Mouse (Mus musculus): ENCODE results near the gene Steap3. TPM values are rescaled to one million over a fixed set of nuclear protein-coding genes. Genes with fewer than 3 reads are reported as not detected.

The Steap3 gene
- total and polyA plus RNA-seq, 2 experiments from 2014 or later: 3.7 to 5.9 TPM

DNA sequence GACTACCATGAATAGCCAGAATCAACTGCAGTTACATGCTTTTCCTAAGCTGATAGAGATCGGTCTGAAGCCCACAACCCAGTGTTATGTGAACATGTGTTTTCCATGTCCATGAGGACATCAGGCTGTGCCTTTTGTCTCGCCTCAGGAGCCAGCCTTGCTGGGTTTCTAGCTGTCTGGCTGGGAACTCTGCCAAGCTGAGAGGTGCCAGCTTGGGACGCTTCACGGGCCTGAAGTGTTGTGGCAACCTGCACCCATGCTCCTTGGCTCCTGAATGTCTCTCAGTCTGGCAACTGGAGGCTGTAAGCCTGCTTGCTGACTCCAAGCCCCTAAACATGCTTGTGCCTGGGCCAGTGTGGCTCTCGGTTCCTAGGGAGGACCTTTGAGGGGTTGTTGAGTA is 130.0 kb downstream of the Steap3 start:
- WGBS: 54% methylated on average over 5 of the region's 5 CpGs

More for the DNA sequence above, 130.0 kb downstream of the Steap3 start:
- no peak for ATAC-seq (ENCODE audit: low FRiP score)
- TF ChIP-seq CTCF (IDR thresholded peaks at IDR 0.05): no peak
- no peak overlapping the region for H3K27ac ChIP-seq (ENCODE audit: low read depth, low read length)
- no peaks in the 10 kb centered on the region for H3K36me3 ChIP-seq (ENCODE audit: insufficient read depth, low read length)
- H3K4me1 ChIP-seq (ENCODE audit: insufficient read depth, low read length): no peaks in the 10 kb centered on the region
- no peaks in the 10 kb centered on the region for H3K27me3 ChIP-seq (ENCODE audit: insufficient read depth, low read length)
- no peak overlapping the region for H3K4me2 ChIP-seq (ENCODE audit: low read depth, low read length, poor library complexity, severe bottlenecking)
- peak; percentile 76 for DNase-seq (ENCODE audit: low spot score)
- H3K4me3 ChIP-seq (ENCODE audit: low read depth, low read length): no peak overlapping the region
- no peak overlapping the region for H3K9ac ChIP-seq (replicated peaks; ENCODE audit: low read length, poor library complexity, severe bottlenecking)
- no peaks in the 10 kb centered on the region for H3K9me3 ChIP-seq (ENCODE audit: low read length)

Other genes starting within 250 kb of the Steap3 start
- 2.7 and 4.0 TPM in 2 replicates for gene Tmem37, start 198.6 kb downstream of the Steap3 start, total RNA-seq (2014; rRNA removed)
- gene Tmem37, start 198.6 kb downstream of the Steap3 start, polyA plus RNA-seq (2015; fragmentation: Nextera tagmentation; extraction: Ambion mirVana): 6.9 and 7.5 TPM in 2 replicates
- gene Dbi, start 151.6 kb downstream of the Steap3 start, total RNA-seq (2014; rRNA removed): 515 and 540 TPM in 2 replicates
- 1,809 and 1,897 TPM in 2 replicates for gene Dbi, start 151.6 kb downstream of the Steap3 start, polyA plus RNA-seq (2015; fragmentation: Nextera tagmentation; extraction: Ambion mirVana)
- gene 3110009E18Rik, start 151.5 kb downstream of the Steap3 start, total RNA-seq (2014; rRNA removed): 0.77 and 1.9 TPM in 2 replicates
- gene 3110009E18Rik, start 151.5 kb downstream of the Steap3 start, polyA plus RNA-seq (2015; fragmentation: Nextera tagmentation; extraction: Ambion mirVana): 11.4 and 15.7 TPM in 2 replicates
- 27.2 and 31.0 TPM in 2 replicates for gene C1ql2, start 67.9 kb upstream of the Steap3 start, total RNA-seq (2014; rRNA removed)
- 24.1 and 26.7 TPM in 2 replicates for gene C1ql2, start 67.9 kb upstream of the Steap3 start, polyA plus RNA-seq (2015; fragmentation: Nextera tagmentation; extraction: Ambion mirVana)
- gene Marco, start 232.3 kb upstream of the Steap3 start, total RNA-seq (2014; rRNA removed): 0.11 TPM in 1 of 2 replicates, not detected in the other
- gene Marco, start 232.3 kb upstream of the Steap3 start, polyA plus RNA-seq (2015; fragmentation: Nextera tagmentation; extraction: Ambion mirVana): not detected in 2 replicates